Mouse (Mus musculus): ENCODE results near the gene Lpcat4. TPM values are rescaled to one million over a fixed set of nuclear protein-coding genes. Genes with fewer than 3 reads are reported as not detected.

Lpcat4 gene
- total and polyA plus RNA-seq, 3 experiments = 11.7 to 69.9 TPM; not detected in 1

GRCm38 (mm10) chr2:112239212-112239934, at the start of gene Lpcat4 (continued):
- TF ChIP-seq POLR2AphosphoS5 (IDR thresholded peaks at IDR 0.05; ENCODE audit: borderline replicate concordance, low read depth, low read length) (no peak), TAL1 (IDR thresholded peaks at IDR 0.05; ENCODE audit: low read length) (no peak), ZMIZ1 (IDR thresholded peaks at IDR 0.05; ENCODE audit: low read depth, low read length) (peak; percentile 68; the same call in 1 of the 2 replicates), CHD2 (IDR thresholded peaks at IDR 0.05; ENCODE audit: low read length) (no peak), TBP (IDR thresholded peaks at IDR 0.05; ENCODE audit: low read depth, low read length) (0 out of 2 replicates have a peak, but pooled peaks have one; percentile 2), MAZ (IDR thresholded peaks at IDR 0.05; ENCODE audit: low read depth, low read length) (peak; percentile 62; the same call in 1 of the 2 replicates)

GRCm38 (mm10) chr2:112196859-112197258, 42.4 kb upstream of the Lpcat4 start:
- Histone ChIP-seq H3K4me1 (ENCODE audit: control insufficient read depth in 1 of 2, insufficient read depth in 2 of 2, low read length in 2 of 2) (no peaks in the 10 kb centered on the region), H3K36me3 (ENCODE audit: control insufficient read depth in 1 of 2, insufficient read depth in 2 of 2, low read length in 2 of 2) (no peaks in the 10 kb centered on the region), H3K4me3 (ENCODE audit: control insufficient read depth in 1 of 2, insufficient read depth in 1 of 2, low read depth in 2 of 2, low read length in 2 of 2) (no peak overlapping the region), H3K27me3 (ENCODE audit: control insufficient read depth in 1 of 2, insufficient read depth in 2 of 2, low read length in 2 of 2) (peaks cover 10 to 14% of the 10 kb centered on the region in 2 experiments), H3K9ac (ENCODE audit: control insufficient read depth, low read depth, low read length, poor library complexity, severe bottlenecking) (no peak overlapping the region), H3K79me2 (ENCODE audit: control insufficient read depth, insufficient read depth, low read length, poor library complexity) (no peaks in the 10 kb centered on the region), H3K27ac (ENCODE audit: control insufficient read depth, low read depth, low read length) (no peak overlapping the region), H3K9me3 (replicated peaks; ENCODE audit: insufficient read depth, low read length) (no peaks in the 10 kb centered on the region)
- TF ChIP-seq GATA1 (IDR thresholded peaks at IDR 0.05; ENCODE audit: low read depth, low read length) (no peak), TAL1 (IDR thresholded peaks at IDR 0.05; ENCODE audit: low read length) (no peak), ZC3H11A (IDR thresholded peaks at IDR 0.05; ENCODE audit: low read depth, low read length) (peak; percentile 96), HCFC1 (IDR thresholded peaks at IDR 0.05; ENCODE audit: low read depth, low read length) (peak; percentile 32; the same call in 1 of the 2 replicates), ELF1 (IDR thresholded peaks at IDR 0.05; ENCODE audit: low read depth, low read length) (no peak), USF1 (IDR thresholded peaks at IDR 0.05; ENCODE audit: low read depth, low read length) (no peak), SMC3 (IDR thresholded peaks at IDR 0.05; ENCODE audit: low read depth, low read length) (peak; percentile 98), USF2 (IDR thresholded peaks at IDR 0.05; ENCODE audit: borderline replicate concordance in 1 of 2, insufficient read depth in 1 of 2, low read depth in 1 of 2, low read length in 2 of 2) (no peak), CTCF (IDR thresholded peaks at IDR 0.05 in 2 of 3, conservative IDR thresholded peaks at IDR 0.05 in 1 of 3; ENCODE audit: control insufficient read depth in 1 of 3, insufficient read depth in 1 of 3, low read depth in 2 of 3, low read length in 3 of 3, poor library complexity in 1 of 3, severe bottlenecking in 1 of 3) (peak; percentile 90 to 99 (median 90)), SIN3A (IDR thresholded peaks at IDR 0.05; ENCODE audit: low read length) (no peak)
- DNase-seq (ENCODE audit: low read depth, low spot score) = peak; percentile 86

GRCm38 (mm10) chr2:112203056-112203455, 36.2 kb upstream of the Lpcat4 start:
- Histone ChIP-seq H3K9me3 (replicated peaks; ENCODE audit: insufficient read depth, low read length) (no peaks in the 10 kb centered on the region), H3K27me3 (ENCODE audit: control insufficient read depth in 1 of 2, insufficient read depth in 2 of 2, low read length in 2 of 2) (peaks cover 14 to 28% of the 10 kb centered on the region in 2 experiments), H3K36me3 (ENCODE audit: control insufficient read depth in 1 of 2, insufficient read depth in 2 of 2, low read length in 2 of 2) (no peaks in the 10 kb centered on the region), H3K79me2 (ENCODE audit: control insufficient read depth, insufficient read depth, low read length, poor library complexity) (no peaks in the 10 kb centered on the region), H3K4me3 (ENCODE audit: control insufficient read depth in 1 of 2, insufficient read depth in 1 of 2, low read depth in 2 of 2, low read length in 2 of 2) (no peak overlapping the region), H3K4me1 (ENCODE audit: control insufficient read depth in 1 of 2, insufficient read depth in 2 of 2, low read length in 2 of 2) (no peaks in the 10 kb centered on the region), H3K27ac (ENCODE audit: control insufficient read depth, low read depth, low read length) (no peak overlapping the region), H3K9ac (ENCODE audit: control insufficient read depth, low read depth, low read length, poor library complexity, severe bottlenecking) (no peak overlapping the region)
- no peak for DNase-seq (ENCODE audit: low read depth, low spot score)
- TF ChIP-seq ETS1 (IDR thresholded peaks at IDR 0.05; ENCODE audit: low read depth, low read length) = no peak
- TF ChIP-seq EP300 (IDR thresholded peaks at IDR 0.05; ENCODE audit: low read depth in 1 of 2, low read length in 2 of 2) = no peak

All from MEL (cell line).